Mouse (Mus musculus): ENCODE results near the gene Nrxn1. TPM values are rescaled to one million over a fixed set of nuclear protein-coding genes. Genes with fewer than 3 reads are reported as not detected.

Gene Nrxn1
- polyA plus RNA-seq, 1 experiment from 2014 or later, result 109 TPM

GRCm38 (mm10) chr17:90629851-90630250 lies 463.0 kb downstream of the Nrxn1 start:
- H3K27ac ChIP-seq, result no peak overlapping the region
- 85% methylated on average over 13 of the region's 13 CpGs for WGBS
- peaks cover 4% of the 10 kb centered on the region for H3K4me1 ChIP-seq (replicated peaks)
- H3K27me3 ChIP-seq, result no peaks in the 10 kb centered on the region
- no peak overlapping the region for H3K4me2 ChIP-seq (replicated peaks)
- 0 out of 2 replicates have a peak, but pooled peaks have one; percentile 18 for ATAC-seq
- no peak overlapping the region for H3K4me3 ChIP-seq (replicated peaks)
- H3K36me3 ChIP-seq, result no peaks in the 10 kb centered on the region
- H3K9ac ChIP-seq (replicated peaks), result no peak overlapping the region
- H3K9me3 ChIP-seq, result no peaks in the 10 kb centered on the region

DNA sequence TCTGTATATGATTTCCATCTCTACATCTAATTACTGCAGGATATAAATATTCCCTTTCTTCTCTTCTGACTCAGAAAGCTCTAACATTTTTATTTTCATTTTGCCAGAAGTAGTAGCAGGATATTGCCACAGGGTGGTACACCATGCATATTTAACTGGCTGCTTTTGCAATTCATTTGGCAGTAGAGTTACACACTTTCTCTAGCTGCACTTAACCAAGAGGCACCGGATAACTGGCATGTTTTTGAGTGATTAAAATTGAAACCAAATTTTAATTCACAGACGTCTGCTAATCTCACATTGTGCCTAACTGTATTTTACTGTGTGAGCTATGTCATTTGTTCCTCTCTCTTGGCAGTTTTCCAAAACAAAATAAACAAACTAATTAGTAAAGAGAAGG lies 464.4 kb downstream of the Nrxn1 start:
- Histone ChIP-seq H3K9me3 (no peaks in the 10 kb centered on the region), H3K9ac (replicated peaks) (no peak overlapping the region), H3K27ac (no peak overlapping the region), H3K4me2 (replicated peaks) (no peak overlapping the region), H3K27me3 (no peaks in the 10 kb centered on the region), H3K4me1 (replicated peaks) (peaks cover 4% of the 10 kb centered on the region), H3K36me3 (no peaks in the 10 kb centered on the region), H3K4me3 (replicated peaks) (no peak overlapping the region)
- 26% methylated on average over 2 of the region's 2 CpGs for WGBS
- ATAC-seq, result peak; percentile 70; the same call in 1 of the 2 replicates

DNA sequence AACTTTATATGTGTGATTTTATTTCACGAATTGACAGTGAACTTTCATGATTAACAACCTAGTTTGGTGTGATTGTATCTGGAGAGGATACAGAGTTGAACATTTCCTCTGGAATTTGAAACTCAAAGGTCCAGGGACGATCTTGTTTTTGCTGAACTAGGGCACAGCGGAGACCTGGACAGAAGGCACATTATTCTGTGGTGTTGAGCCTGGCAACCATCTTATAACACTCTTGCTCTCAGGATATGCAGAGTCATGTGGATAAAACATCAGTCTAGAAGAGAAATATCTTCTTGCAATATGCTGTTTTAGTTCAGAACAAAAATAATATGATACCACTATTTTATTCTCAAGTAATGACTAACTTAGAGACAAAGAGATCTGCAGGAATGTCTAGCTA lies 464.9 kb downstream of the Nrxn1 start:
- no peak overlapping the region for H3K27ac ChIP-seq
- H3K36me3 ChIP-seq, result no peaks in the 10 kb centered on the region
- H3K9ac ChIP-seq (replicated peaks), result no peak overlapping the region
- no peaks in the 10 kb centered on the region for H3K27me3 ChIP-seq
- WGBS, result 72% methylated on average over 3 of the region's 3 CpGs
- no peaks in the 10 kb centered on the region for H3K9me3 ChIP-seq
- H3K4me2 ChIP-seq (replicated peaks), result no peak overlapping the region
- H3K4me3 ChIP-seq (replicated peaks), result no peak overlapping the region
- H3K4me1 ChIP-seq (replicated peaks), result peaks cover 4% of the 10 kb centered on the region
- ATAC-seq, result no peak

- Histone ChIP-seq H3K4me1 (replicated peaks) (peaks cover 4% of the 10 kb centered on the region), H3K36me3 (no peaks in the 10 kb centered on the region), H3K4me2 (replicated peaks) (no peak overlapping the region), H3K4me3 (replicated peaks) (no peak overlapping the region), H3K27me3 (no peaks in the 10 kb centered on the region), H3K27ac (no peak overlapping the region), H3K9ac (replicated peaks) (no peak overlapping the region), H3K9me3 (no peaks in the 10 kb centered on the region)
- WGBS, result 81% methylated on average over 3 of the region's 3 CpGs
- ATAC-seq, result no peak
Measured at GRCm38 (mm10) chr17:90627395-90627794, 465.5 kb downstream of the Nrxn1 start.

GRCm38 (mm10) chr17:90624591-90625266 lies 468.1 kb downstream of the Nrxn1 start:
- Histone ChIP-seq H3K9me3 (no peaks in the 10 kb centered on the region), H3K9ac (replicated peaks) (no peak overlapping the region), H3K4me3 (replicated peaks) (no peak overlapping the region), H3K27ac (no peak overlapping the region), H3K4me1 (replicated peaks) (no peaks in the 10 kb centered on the region), H3K27me3 (no peaks in the 10 kb centered on the region), H3K36me3 (no peaks in the 10 kb centered on the region), H3K4me2 (replicated peaks) (no peak overlapping the region)
- WGBS, result 5% methylated on average over 1 of the region's 1 CpGs
- peak; percentile 75 for ATAC-seq

GRCm38 (mm10) chr17:90621828-90622227 lies 471.0 kb downstream of the Nrxn1 start:
- Histone ChIP-seq H3K27ac (no peak overlapping the region), H3K27me3 (no peaks in the 10 kb centered on the region), H3K4me1 (replicated peaks) (no peaks in the 10 kb centered on the region), H3K9me3 (no peaks in the 10 kb centered on the region), H3K9ac (replicated peaks) (no peak overlapping the region), H3K36me3 (no peaks in the 10 kb centered on the region), H3K4me3 (replicated peaks) (no peak overlapping the region), H3K4me2 (replicated peaks) (no peak overlapping the region)
- WGBS, result 91% methylated on average over 4 of the region's 4 CpGs
- no peak for ATAC-seq

- H3K4me2 ChIP-seq (replicated peaks), result no peak overlapping the region
- H3K9ac ChIP-seq (replicated peaks), result no peak overlapping the region
- ATAC-seq, result no peak
- no peaks in the 10 kb centered on the region for H3K36me3 ChIP-seq
- no peaks in the 10 kb centered on the region for H3K27me3 ChIP-seq
- no peak overlapping the region for H3K27ac ChIP-seq
- H3K9me3 ChIP-seq, result no peaks in the 10 kb centered on the region
- 78% methylated on average over 3 of the region's 3 CpGs for WGBS
- H3K4me1 ChIP-seq (replicated peaks), result no peaks in the 10 kb centered on the region
- no peak overlapping the region for H3K4me3 ChIP-seq (replicated peaks)
Measured at GRCm38 (mm10) chr17:90615019-90615418, 477.9 kb downstream of the Nrxn1 start.

DNA sequence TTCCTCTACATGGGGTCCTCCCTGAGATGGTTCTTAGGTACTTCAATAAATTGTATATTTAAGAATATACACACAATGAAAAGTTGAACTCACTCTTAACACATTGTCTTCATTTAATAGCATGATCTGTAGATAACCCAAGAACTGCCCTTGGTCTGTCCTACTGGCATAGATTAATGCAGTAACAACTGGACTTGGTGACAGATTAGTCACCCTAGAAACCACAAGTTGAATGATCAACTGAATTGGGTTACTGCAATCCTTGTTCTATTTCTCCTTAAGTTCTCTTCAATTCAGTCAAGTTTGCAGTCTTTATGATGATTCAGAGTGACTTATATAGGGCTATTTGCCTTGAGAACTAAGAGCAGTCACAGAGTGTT lies 485.5 kb downstream of the Nrxn1 start:
- Histone ChIP-seq H3K9me3 (no peaks in the 10 kb centered on the region), H3K4me3 (replicated peaks) (no peak overlapping the region), H3K4me1 (replicated peaks) (no peaks in the 10 kb centered on the region), H3K27ac (no peak overlapping the region), H3K36me3 (no peaks in the 10 kb centered on the region), H3K9ac (replicated peaks) (no peak overlapping the region), H3K4me2 (replicated peaks) (no peak overlapping the region), H3K27me3 (no peaks in the 10 kb centered on the region)
- ATAC-seq, result no peak

GRCm38 (mm10) chr17:90606718-90607426 lies 486.0 kb downstream of the Nrxn1 start:
- no peak overlapping the region for H3K4me2 ChIP-seq (replicated peaks)
- H3K4me3 ChIP-seq (replicated peaks), result no peak overlapping the region
- H3K27ac ChIP-seq, result no peak overlapping the region
- no peaks in the 10 kb centered on the region for H3K4me1 ChIP-seq (replicated peaks)
- WGBS, result 91% methylated on average over 4 of the region's 4 CpGs
- no peaks in the 10 kb centered on the region for H3K9me3 ChIP-seq
- no peak for ATAC-seq
- no peaks in the 10 kb centered on the region for H3K36me3 ChIP-seq
- H3K27me3 ChIP-seq, result no peaks in the 10 kb centered on the region
- H3K9ac ChIP-seq (replicated peaks), result no peak overlapping the region

- H3K9ac ChIP-seq (replicated peaks), result no peak overlapping the region
- H3K27ac ChIP-seq, result peak overlapping the region; percentile 56
- ATAC-seq, result peak; percentile 84; the same call in 1 of the 2 replicates
- peaks cover 18% of the 10 kb centered on the region for H3K4me1 ChIP-seq (replicated peaks)
- peaks cover 8% of the 10 kb centered on the region for H3K36me3 ChIP-seq
- no peaks in the 10 kb centered on the region for H3K9me3 ChIP-seq
- WGBS, result 47% methylated on average over 9 of the region's 9 CpGs
- no peaks in the 10 kb centered on the region for H3K27me3 ChIP-seq
- H3K4me3 ChIP-seq (replicated peaks), result no peak overlapping the region
- H3K4me2 ChIP-seq (replicated peaks), result no peak overlapping the region
Measured at GRCm38 (mm10) chr17:90599570-90600524, 493.0 kb downstream of the Nrxn1 start.

- peak; percentile 48; the same call in 1 of the 2 replicates for ATAC-seq
- H3K27ac ChIP-seq, result no peak overlapping the region
- no peaks in the 10 kb centered on the region for H3K9me3 ChIP-seq
- WGBS, result 28% methylated on average over 9 of the region's 9 CpGs
- H3K4me3 ChIP-seq (replicated peaks), result no peak overlapping the region
- no peaks in the 10 kb centered on the region for H3K27me3 ChIP-seq
- peaks cover 15% of the 10 kb centered on the region for H3K4me1 ChIP-seq (replicated peaks)
- H3K36me3 ChIP-seq, result peaks cover 8% of the 10 kb centered on the region
- H3K9ac ChIP-seq (replicated peaks), result no peak overlapping the region
- no peak overlapping the region for H3K4me2 ChIP-seq (replicated peaks)
Measured at GRCm38 (mm10) chr17:90594798-90595533, 497.9 kb downstream of the Nrxn1 start.

Data from midbrain, embryonic 13.5 days (tissue).